Mouse (Mus musculus): ENCODE data around the gene Hepacam. TPM values are rescaled to one million over a fixed set of nuclear protein-coding genes. Genes with fewer than 3 reads are reported as not detected.
A peak's percentile ranks its signal among the peaks of the same experiment; 100 is the strongest.

The Hepacam gene
- polyA plus RNA-seq (2016; fragmentation: Nextera tagmentation; extraction: Ambion mirVana) = 0.04 and 0.05 TPM in 2 replicates

DNA sequence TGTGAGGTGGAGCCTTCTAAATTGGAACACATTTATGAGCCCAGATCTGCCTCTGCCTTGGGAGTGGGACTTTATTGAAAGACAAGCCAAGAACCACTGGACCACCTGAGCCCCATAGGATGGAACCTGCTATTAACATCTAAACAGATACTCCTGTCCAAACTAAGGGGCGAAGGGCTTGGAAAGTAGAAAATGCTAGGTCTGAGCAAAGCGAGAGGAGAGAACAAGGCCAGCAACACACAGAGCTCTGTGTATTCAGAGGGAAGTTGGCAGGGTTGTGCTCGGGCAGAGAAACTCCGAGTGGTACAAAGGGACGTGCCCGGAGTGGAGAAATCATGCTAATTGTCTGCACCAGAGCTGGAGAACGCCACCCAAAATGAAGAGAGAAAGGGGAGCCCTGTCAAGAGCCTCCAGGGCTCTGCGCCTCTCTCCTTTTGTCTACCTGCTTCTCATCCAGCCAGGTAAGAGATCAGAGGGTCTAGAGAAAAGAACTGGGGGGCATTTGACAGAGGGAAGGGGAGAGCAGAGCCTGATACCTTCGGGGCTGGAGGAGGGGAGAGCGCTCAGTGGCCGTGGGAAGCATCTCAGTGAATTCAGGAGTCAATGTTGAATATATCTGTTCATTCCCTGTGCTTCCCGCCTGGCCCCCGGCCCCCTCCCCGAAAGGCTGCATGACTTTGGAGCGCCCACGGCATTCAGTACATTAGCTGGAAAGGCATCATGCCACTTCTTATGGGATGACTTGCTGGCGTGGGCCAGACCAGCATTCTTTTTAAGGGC lies at the start of gene Hepacam:
Hepacam (plus strand) TSS at position 51 of the 780 bp plus-strand sequence.
- Histone ChIP-seq H3K4me1 (peaks cover 11% of the 10 kb centered on the region), H3K4me3 (no peak within 1 kb of the TSS), H3K27ac (replicated peaks) (no peak within 1 kb of the TSS; the same call in 1 of the 2 replicates), H3K36me3 (no peaks in the 10 kb centered on the region), H3K9me3 (replicated peaks) (no peaks in the 10 kb centered on the region), H3K27me3 (ENCODE audit: low read depth, poor library complexity, severe bottlenecking) (no peaks in the 10 kb centered on the region)
- DNase-seq (ENCODE audit: low spot score) = no peak
- 85% methylated on average over 17 of the region's 17 CpGs for WGBS

DNA sequence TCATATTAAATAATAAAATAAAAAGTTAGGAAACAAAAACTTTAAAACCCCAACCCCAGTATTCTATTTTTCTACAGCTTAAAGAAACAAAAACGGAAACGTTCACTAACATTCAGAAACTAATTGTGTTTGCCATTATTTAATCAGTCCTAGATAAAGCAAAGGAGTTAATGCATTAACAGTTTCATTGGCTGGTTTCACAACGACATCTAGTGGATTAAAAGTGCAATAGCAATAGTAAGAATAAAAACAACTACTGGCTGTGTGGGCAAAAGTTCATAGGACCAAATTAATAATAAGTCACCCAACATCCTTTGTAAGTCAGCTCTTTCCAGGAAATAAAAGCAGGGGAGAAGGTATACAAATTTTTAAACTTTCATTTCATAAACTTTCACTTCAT lies 37.7 kb upstream of the Hepacam start:
- no peaks in the 10 kb centered on the region for H3K9me3 ChIP-seq (replicated peaks)
- peaks cover 3% of the 10 kb centered on the region for H3K36me3 ChIP-seq
- DNase-seq (ENCODE audit: low spot score) = no peak
- no peaks in the 10 kb centered on the region for H3K27me3 ChIP-seq (ENCODE audit: low read depth, poor library complexity, severe bottlenecking)
- 50% methylated on average over 3 of the region's 3 CpGs for WGBS
- H3K27ac ChIP-seq (replicated peaks) = no peak overlapping the region
- peaks cover 8% of the 10 kb centered on the region for H3K4me1 ChIP-seq
- H3K4me3 ChIP-seq = no peak overlapping the region

DNA sequence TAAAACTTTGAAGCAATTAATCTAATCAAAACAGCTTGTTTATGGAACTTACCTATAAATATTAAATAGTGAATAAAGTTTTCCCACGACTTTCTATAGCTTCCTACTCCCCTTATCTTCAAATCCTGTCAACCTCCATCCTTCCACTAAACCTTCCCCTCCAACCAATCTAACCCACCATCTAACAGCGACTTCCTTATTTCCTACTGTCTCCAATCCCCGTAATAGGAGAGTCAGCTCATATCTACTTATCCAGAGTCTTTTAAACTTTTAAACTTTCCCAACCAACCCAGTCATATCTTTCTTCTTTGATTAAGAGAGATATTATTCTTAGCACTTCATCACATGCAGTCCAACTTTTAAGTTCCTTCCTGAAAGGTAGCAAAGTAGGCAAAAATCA lies 21.7 kb upstream of the Hepacam start:
- no peak overlapping the region for H3K27ac ChIP-seq (replicated peaks)
- no peak overlapping the region for H3K4me3 ChIP-seq
- no peaks in the 10 kb centered on the region for H3K9me3 ChIP-seq (replicated peaks)
- DNase-seq (ENCODE audit: low spot score) = no peak
- H3K36me3 ChIP-seq = peaks cover 39% of the 10 kb centered on the region
- WGBS = 83% methylated on average over 3 of the region's 3 CpGs
- no peaks in the 10 kb centered on the region for H3K27me3 ChIP-seq (ENCODE audit: low read depth, poor library complexity, severe bottlenecking)
- H3K4me1 ChIP-seq = peaks cover 18% of the 10 kb centered on the region

DNA sequence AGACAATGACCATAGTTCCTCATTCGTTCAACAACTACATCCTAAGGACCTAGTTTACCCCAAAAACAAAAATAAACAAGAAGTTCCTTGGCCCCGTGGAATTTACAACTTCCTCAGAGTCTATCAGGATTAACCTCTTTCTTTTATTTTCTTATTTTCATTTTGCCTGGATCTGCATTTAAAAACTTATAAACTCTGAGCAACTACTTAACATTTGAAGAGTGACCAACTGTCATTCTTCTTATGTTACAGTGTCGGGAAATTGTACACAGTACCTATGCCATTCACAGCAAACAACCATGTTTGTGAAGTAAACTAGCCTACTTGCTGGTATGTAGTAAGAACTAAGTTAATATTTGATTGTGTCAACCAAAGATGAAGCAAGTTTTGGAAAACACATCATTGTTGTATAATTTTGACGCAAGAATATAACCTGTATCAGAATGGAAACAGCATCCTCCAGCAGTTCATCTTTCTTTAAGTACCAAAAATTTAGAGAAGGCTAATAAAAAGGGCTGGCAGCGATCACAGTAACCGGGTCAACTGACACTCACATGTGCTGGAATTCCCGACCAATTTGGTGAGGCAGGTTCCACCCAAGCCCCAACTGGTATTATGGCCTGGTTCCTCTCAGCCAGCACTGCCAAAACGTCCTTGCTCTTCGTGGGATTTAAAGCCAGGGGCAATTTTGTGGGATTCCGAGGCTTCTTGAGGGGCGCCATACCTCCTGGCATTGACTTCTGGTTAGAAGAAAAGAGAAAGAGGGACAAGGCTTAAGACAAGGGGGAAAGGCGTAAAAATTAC lies 19.8 kb upstream of the Hepacam start:
- WGBS = 27% methylated on average over 12 of the region's 12 CpGs
- no peak for DNase-seq (ENCODE audit: low spot score)
- H3K27me3 ChIP-seq (ENCODE audit: low read depth, poor library complexity, severe bottlenecking) = no peaks in the 10 kb centered on the region
- peaks cover 18% of the 10 kb centered on the region for H3K4me1 ChIP-seq
- H3K27ac ChIP-seq (replicated peaks) = peak overlapping the region; percentile 92
- no peaks in the 10 kb centered on the region for H3K9me3 ChIP-seq (replicated peaks)
- H3K4me3 ChIP-seq = peak overlapping the region; percentile 67
- H3K36me3 ChIP-seq = peaks cover 19% of the 10 kb centered on the region

DNA sequence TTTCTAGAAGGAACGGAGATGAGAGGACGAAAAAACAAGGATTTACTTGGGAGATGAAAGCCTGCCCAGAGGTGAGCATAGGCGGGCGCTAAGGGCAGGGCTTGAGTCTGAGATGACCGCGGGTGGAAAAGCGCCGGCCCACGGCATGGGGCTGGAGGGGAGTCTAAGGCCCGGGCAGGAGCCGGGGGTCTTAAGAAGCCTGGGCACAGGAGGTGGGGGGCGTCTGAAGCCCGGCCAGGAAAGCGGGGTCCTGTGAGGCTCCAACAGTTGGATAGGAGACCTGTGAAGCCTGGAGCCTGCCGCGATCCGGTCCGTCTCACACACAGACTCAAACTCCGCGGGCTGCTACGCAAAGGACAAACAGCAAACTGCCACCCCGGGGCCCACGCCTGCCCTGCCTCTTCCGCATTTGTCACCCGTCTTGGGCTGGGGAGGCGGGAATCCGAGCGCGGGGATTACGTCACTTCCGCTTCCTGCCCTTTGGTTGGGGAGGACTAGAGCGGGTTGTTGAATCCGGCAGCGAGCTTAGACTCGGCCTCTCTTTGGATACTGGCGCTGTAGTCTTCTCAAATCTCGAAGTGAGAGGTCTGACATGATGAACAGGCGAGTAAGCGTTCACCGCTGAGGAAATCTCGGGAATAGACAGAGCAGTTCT lies 19.0 kb upstream of the Hepacam start, which contains the start of gene Ccdc15:
Ccdc15 (minus strand) TSS at position 445 of the 655 bp plus-strand sequence.
- peak within 1 kb of the TSS; percentile 92 for H3K27ac ChIP-seq (replicated peaks)
- under 1% methylated on average over 41 of the region's 41 CpGs for WGBS
- H3K36me3 ChIP-seq = peaks cover 12% of the 10 kb centered on the region; the same call in 1 of the 2 replicates
- no peaks in the 10 kb centered on the region for H3K27me3 ChIP-seq (ENCODE audit: low read depth, poor library complexity, severe bottlenecking)
- peak within 1 kb of the TSS; percentile 67 for H3K4me3 ChIP-seq
- H3K9me3 ChIP-seq (replicated peaks) = no peaks in the 10 kb centered on the region
- peak; percentile 98 for DNase-seq (ENCODE audit: low spot score)
- H3K4me1 ChIP-seq = peaks cover 18% of the 10 kb centered on the region

DNA sequence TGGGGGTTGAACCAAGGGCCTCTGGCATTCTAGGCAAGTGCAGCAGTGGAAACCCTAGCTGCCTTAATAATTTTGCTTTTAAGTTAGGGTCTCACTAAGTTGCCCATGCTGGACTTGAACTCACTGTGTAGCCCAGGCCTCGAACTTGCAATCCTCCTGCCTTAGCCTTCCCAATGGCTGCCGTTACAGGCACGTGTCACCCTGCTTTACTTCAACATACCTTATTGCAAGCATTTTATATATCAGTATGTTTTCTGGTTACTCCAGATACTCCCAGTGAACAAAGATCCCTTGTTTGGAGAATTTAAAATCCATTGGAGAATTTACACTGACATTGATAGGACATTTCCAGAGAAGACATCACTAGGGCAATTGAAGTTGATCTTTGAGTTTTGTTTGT lies 18.1 kb upstream of the Hepacam start:
- DNase-seq (ENCODE audit: low spot score) = no peak
- 96% methylated on average over 3 of the region's 3 CpGs for WGBS
- Histone ChIP-seq H3K9me3 (replicated peaks) (no peaks in the 10 kb centered on the region), H3K27me3 (ENCODE audit: low read depth, poor library complexity, severe bottlenecking) (no peaks in the 10 kb centered on the region), H3K36me3 (peaks cover 7% of the 10 kb centered on the region; the same call in 1 of the 2 replicates), H3K4me3 (peak overlapping the region; percentile 67), H3K4me1 (peaks cover 18% of the 10 kb centered on the region), H3K27ac (replicated peaks) (peak overlapping the region; percentile 92)

DNA sequence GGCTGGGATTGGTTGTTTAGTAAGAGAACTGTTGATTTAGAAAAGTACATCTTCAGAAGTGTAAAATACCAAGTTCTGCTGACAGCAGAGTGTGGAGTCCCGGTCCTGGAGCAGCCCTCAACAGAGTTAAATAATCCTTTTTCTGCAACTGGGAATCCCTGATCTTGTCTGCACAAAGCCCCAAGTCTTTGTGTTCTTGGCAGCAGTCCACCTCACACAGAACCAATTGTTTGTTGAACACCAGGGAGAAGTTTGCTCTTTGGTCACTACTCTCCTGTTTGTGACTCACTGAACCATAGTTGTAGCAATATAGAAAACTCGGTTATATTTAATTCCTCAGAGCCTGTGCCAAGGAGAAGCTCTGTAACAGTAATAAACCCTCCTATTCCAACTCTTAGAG lies 15.9 kb upstream of the Hepacam start:
- WGBS = 54% methylated on average over 2 of the region's 2 CpGs
- Histone ChIP-seq H3K9me3 (replicated peaks) (no peaks in the 10 kb centered on the region), H3K36me3 (no peaks in the 10 kb centered on the region), H3K27ac (replicated peaks) (no peak overlapping the region), H3K4me1 (peaks cover 18% of the 10 kb centered on the region), H3K27me3 (ENCODE audit: low read depth, poor library complexity, severe bottlenecking) (no peaks in the 10 kb centered on the region), H3K4me3 (no peak overlapping the region)
- DNase-seq (ENCODE audit: low spot score) = no peak

DNA sequence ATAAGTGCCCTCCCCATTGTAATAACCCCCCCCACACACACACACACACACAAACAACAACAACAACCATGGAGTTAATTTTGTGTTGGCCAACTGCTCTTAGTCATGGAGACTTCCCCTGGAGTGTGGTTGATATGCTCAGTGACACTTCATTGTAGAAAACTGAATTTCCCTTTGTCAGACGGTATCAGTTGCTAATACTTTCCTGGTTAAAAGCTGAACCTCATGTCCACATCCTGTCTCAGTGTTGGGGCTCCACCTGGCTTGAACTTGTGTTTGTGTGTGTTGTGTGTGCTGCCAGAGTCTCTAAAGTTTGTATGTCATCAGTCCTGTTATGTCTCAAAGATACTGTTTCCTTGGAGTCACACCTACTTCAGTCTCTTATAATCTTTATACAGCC lies 12.7 kb upstream of the Hepacam start:
- no peak overlapping the region for H3K4me3 ChIP-seq
- 82% methylated on average over 1 of the region's 1 CpGs for WGBS
- no peak for DNase-seq (ENCODE audit: low spot score)
- no peaks in the 10 kb centered on the region for H3K36me3 ChIP-seq
- H3K27me3 ChIP-seq (ENCODE audit: low read depth, poor library complexity, severe bottlenecking) = no peaks in the 10 kb centered on the region
- H3K4me1 ChIP-seq = peaks cover 16% of the 10 kb centered on the region
- no peak overlapping the region for H3K27ac ChIP-seq (replicated peaks)
- no peaks in the 10 kb centered on the region for H3K9me3 ChIP-seq (replicated peaks)

DNA sequence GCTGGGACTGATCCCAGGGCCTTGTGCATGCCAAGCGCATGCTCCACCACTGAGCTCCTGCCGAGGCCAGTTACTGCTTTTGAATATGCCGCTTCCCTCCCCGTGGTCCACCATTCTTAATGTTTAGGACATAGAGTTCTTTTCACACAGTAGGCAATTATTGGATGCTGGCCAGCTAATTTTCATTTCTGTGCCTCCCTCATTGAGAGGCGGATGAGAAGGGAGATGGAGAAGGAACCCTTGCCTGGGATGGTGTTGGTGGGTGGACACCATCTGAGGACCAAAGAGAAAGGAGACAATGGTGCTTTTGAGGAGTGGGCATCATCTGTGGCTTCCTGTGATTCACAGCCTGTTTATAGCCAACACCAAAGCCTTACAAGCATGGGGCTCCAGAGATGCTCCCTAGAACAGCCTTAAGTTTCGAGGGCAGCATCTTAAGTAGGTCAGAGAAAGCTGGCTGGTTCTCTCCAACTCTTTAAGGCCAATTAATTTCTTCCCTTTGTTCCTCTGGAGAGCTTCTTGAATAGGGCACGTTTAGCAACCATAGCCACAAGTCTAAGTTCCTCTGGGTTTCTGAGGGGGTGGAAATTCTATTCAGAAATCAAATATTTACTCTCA lies 8.3 kb upstream of the Hepacam start:
- Histone ChIP-seq H3K4me1 (peaks cover 37% of the 10 kb centered on the region), H3K27ac (replicated peaks) (peak overlapping the region; percentile 91), H3K36me3 (no peaks in the 10 kb centered on the region), H3K9me3 (replicated peaks) (no peaks in the 10 kb centered on the region), H3K27me3 (ENCODE audit: low read depth, poor library complexity, severe bottlenecking) (no peaks in the 10 kb centered on the region), H3K4me3 (peak overlapping the region; percentile 20; the same call in 1 of the 2 replicates)
- WGBS = 70% methylated on average over 7 of the region's 7 CpGs
- DNase-seq (ENCODE audit: low spot score) = peak; percentile 20

DNA sequence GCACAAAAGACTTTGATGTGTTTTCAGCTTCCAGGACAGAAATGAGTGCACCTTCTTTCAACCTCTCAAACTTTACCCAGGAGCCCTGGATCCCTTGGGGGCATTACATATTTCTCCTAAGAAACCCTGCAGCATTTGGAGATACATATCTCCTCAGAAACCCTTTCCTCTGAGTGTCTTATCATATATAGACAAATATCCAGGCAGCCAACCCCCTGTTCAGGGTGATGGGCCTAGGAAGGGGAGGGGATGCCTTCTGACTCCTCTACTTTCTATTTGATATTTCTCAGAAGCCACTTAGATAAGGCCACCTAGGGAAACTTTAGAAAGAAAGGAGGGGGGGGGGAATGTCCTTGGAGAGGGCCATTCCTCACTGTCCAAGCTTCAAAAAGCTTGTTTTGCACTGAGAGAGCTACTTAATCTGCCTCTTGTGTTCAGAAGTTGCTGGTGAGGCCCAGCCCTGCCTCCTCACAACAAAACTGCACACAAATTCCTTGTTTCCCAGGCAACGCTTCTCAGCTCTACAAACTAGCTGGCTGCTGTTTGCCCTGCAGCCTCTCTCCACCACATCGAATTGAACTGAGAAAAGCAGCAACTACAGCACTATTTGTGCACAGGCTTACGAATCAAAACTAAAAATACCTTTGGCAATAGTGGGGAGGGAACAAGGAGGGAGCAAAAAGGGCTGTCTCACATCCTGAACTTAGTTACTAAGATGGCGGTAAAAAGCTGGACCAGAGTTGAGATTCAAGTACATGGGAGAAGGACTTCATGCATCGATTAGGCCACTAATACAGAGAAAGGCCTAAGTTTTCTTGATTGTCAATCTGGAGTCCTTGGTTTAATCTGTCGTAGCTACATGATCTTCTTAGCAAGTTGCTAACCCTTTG lies 7.6 kb upstream of the Hepacam start:
- DNase-seq (ENCODE audit: low spot score) = peak; percentile 82
- no peaks in the 10 kb centered on the region for H3K36me3 ChIP-seq
- 14% methylated on average over 6 of the region's 6 CpGs for WGBS
- H3K27ac ChIP-seq (replicated peaks) = peak overlapping the region; percentile 91
- H3K9me3 ChIP-seq (replicated peaks) = no peaks in the 10 kb centered on the region
- H3K27me3 ChIP-seq (ENCODE audit: low read depth, poor library complexity, severe bottlenecking) = no peaks in the 10 kb centered on the region
- H3K4me3 ChIP-seq = peak overlapping the region; percentile 20
- H3K4me1 ChIP-seq = peaks cover 44% of the 10 kb centered on the region

DNA sequence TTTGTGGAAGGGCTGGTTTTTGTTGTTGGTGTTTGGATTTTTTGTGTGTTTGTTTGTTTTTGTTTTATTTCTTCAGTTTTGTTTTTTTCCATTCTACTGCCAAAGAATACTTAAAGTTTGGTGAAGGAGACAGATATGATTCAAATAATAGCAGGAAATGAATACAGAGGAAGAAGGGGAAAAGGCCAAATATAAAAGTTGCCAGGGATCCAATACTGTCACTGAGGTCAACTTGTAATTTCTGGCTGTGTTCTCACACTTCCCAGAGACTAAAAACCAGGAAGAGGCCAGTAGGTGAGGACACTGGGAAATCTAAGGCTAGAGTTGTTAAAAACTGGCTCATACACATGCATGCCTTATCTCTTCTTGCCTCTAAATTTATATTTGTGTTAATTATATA lies 5.1 kb upstream of the Hepacam start:
- Histone ChIP-seq H3K36me3 (no peaks in the 10 kb centered on the region), H3K27ac (replicated peaks) (no peak overlapping the region), H3K4me3 (no peak overlapping the region), H3K9me3 (replicated peaks) (no peaks in the 10 kb centered on the region), H3K4me1 (peaks cover 45% of the 10 kb centered on the region), H3K27me3 (ENCODE audit: low read depth, poor library complexity, severe bottlenecking) (no peaks in the 10 kb centered on the region)
- DNase-seq (ENCODE audit: low spot score) = no peak

Data from midbrain, embryonic 10.5 days (tissue).